Mouse (Mus musculus) liver, postnatal 0 days (tissue): ENCODE results near the gene Syt13. TPM values are rescaled to one million over a fixed set of nuclear protein-coding genes. Genes with fewer than 3 reads are reported as not detected.

Experiments used
- ATAC-seq: fragments of 200-750 bp; cut with Nextera tagmentation; 2 replicates; pipeline ENCODE4 v1.8.0; 2017; ENCODE audit warnings: mild to moderate bottlenecking, moderate library complexity
- DNase-seq: peaks from one replicate; pipeline ENCODE4 v3.0.0-alpha.2; 2016
- H3K27ac ChIP-seq: fragments of 300-500 bp; sonication (generic); 2 replicates; pipeline ENCODE4 v1.5.1; 2014; ENCODE audit warnings: antibody characterized with exemption, moderate library complexity, mild to moderate bottlenecking, low read depth
- H3K27me3 ChIP-seq: fragments of 300-500 bp; sonication (generic); 2 replicates; pipeline ENCODE4 v1.6.1; 2014; ENCODE audit warnings: low read length, control low read depth, mixed read lengths; ENCODE audit not compliant: insufficient read depth
- H3K36me3 ChIP-seq: fragments of 300-500 bp; sonication (generic); replicated peaks from 2 replicates; pipeline ENCODE4 v1.6.1; 2014; ENCODE audit warnings: mild to moderate bottlenecking, control low read depth, low read length, moderate library complexity, mixed read lengths; ENCODE audit not compliant: insufficient read depth
- H3K4me1 ChIP-seq: fragments of 300-500 bp; sonication (generic); 2 replicates; pipeline ENCODE4 v1.6.1; 2014; ENCODE audit warnings: antibody characterized with exemption, mild to moderate bottlenecking, control low read depth; ENCODE audit not compliant: insufficient read depth
- H3K4me2 ChIP-seq: fragments of 300-500 bp; sonication (generic); 2 replicates; pipeline ENCODE4 v1.6.1; 2014; ENCODE audit warnings: low read depth, mild to moderate bottlenecking, low read length, moderate library complexity, mixed read lengths
- H3K4me3 ChIP-seq: fragments of 300-500 bp; sonication (generic); 2 replicates; pipeline ENCODE4 v1.5.1; 2014; ENCODE audit warnings: low read depth, low read length
- H3K9ac ChIP-seq: fragments of 300-500 bp; sonication (generic); replicated peaks from 2 replicates; pipeline ENCODE4 v1.6.1; 2014; ENCODE audit warnings: mild to moderate bottlenecking, moderate library complexity
- H3K9me3 ChIP-seq: fragments of 300-500 bp; sonication (generic); 2 replicates; pipeline ENCODE4 v1.6.1; 2016; ENCODE audit warnings: mild to moderate bottlenecking, control low read depth, low read length, mixed read lengths
- CTCF ChIP-seq: sonication (generic); IDR thresholded peaks from 2 replicates; pipeline ENCODE4 v1.5.1; 2016; ENCODE audit warnings: antibody characterized with exemption, low read depth
- EP300 ChIP-seq: IDR thresholded peaks from 2 replicates; pipeline ENCODE4 v1.6.1; 2016; ENCODE audit warnings: antibody characterized with exemption, low read depth, mild to moderate bottlenecking
- WGBS: fragments of 180-500 bp; shearing (Covaris S2); extraction: QIAGEN DNeasy Blood & Tissue Kit; methylation state at CpG from one replicate; pipeline ENCODE4 v1.1.7; 2014; ENCODE audit not compliant: insufficient replicate concordance; 5-methylcytosine and 5-hydroxymethylcytosine counted together
- polyA plus RNA-seq: library from polyadenylated mRNA; unstranded; fragments of >200 nt; fragmentation: Nextera tagmentation; extraction: Ambion mirVana; gene quantifications from 2 replicates; pipeline ENCODE4 v1.2.1, GENCODE M21; 2015

Syt13 gene
- polyA plus RNA-seq, 1 experiment from 2014 or later, result 0.19 TPM

DNA sequence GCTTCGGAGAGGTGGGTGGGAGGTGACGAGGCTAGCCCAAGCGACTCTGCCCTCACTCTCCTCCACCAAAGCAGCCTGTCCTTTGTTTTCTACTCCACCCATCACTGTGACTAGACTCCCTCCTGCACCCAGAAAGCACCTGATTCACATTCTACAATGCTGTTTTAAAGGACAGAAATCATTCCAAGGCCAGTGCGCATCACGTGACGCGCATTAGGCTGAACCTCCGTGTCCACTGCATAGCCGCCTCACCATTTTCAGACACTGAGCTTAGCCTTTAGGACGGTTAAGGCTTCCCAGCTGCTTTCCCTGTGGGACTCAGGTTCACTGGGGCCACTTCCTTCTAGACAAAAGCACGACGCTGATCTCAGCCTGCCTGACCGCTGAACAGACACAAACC lies 11.2 kb upstream of the Syt13 start:
- no peak for DNase-seq
- H3K4me2 ChIP-seq, result no peak overlapping the region
- H3K36me3 ChIP-seq, result no peaks in the 10 kb centered on the region
- H3K4me1 ChIP-seq, result no peaks in the 10 kb centered on the region
- H3K9ac ChIP-seq, result no peak overlapping the region
- WGBS, result 73% methylated on average over 13 of the region's 13 CpGs
- H3K4me3 ChIP-seq, result no peak overlapping the region
- H3K27ac ChIP-seq, result no peak overlapping the region
- no peak for ATAC-seq
- H3K9me3 ChIP-seq, result no peaks in the 10 kb centered on the region
- peaks cover 10% of the 10 kb centered on the region; the same call in 1 of the 2 replicates for H3K27me3 ChIP-seq
- TF ChIP-seq CTCF, result no peak
- TF ChIP-seq EP300, result no peak

GRCm38 (mm10) chr2:92904307-92904859 lies 10.5 kb upstream of the Syt13 start:
- no peak overlapping the region for H3K4me2 ChIP-seq
- H3K4me3 ChIP-seq, result no peak overlapping the region
- no peaks in the 10 kb centered on the region for H3K4me1 ChIP-seq
- no peak overlapping the region for H3K9ac ChIP-seq
- H3K9me3 ChIP-seq, result no peaks in the 10 kb centered on the region
- H3K36me3 ChIP-seq, result no peaks in the 10 kb centered on the region
- peak; percentile 82 for TF ChIP-seq CTCF
- TF ChIP-seq EP300, result no peak
- ATAC-seq (no peak), DNase-seq (no peak)
- peaks cover 10% of the 10 kb centered on the region; the same call in 1 of the 2 replicates for H3K27me3 ChIP-seq
- H3K27ac ChIP-seq, result no peak overlapping the region
- 24% methylated on average over 8 of the region's 8 CpGs for WGBS

GRCm38 (mm10) chr2:92910371-92910770 lies 4.5 kb upstream of the Syt13 start:
- TF ChIP-seq CTCF (peak; percentile 34), EP300 (no peak)
- no peak for DNase-seq
- H3K27me3 ChIP-seq, result peaks cover 13% of the 10 kb centered on the region
- no peak overlapping the region for H3K27ac ChIP-seq
- H3K36me3 ChIP-seq, result no peaks in the 10 kb centered on the region
- peaks cover 3% of the 10 kb centered on the region; the same call in 1 of the 2 replicates for H3K9me3 ChIP-seq
- H3K4me1 ChIP-seq, result no peaks in the 10 kb centered on the region
- no peak overlapping the region for H3K4me2 ChIP-seq
- 75% methylated on average over 4 of the region's 4 CpGs for WGBS
- no peak overlapping the region for H3K4me3 ChIP-seq
- ATAC-seq, result no peak
- H3K9ac ChIP-seq, result no peak overlapping the region

DNA sequence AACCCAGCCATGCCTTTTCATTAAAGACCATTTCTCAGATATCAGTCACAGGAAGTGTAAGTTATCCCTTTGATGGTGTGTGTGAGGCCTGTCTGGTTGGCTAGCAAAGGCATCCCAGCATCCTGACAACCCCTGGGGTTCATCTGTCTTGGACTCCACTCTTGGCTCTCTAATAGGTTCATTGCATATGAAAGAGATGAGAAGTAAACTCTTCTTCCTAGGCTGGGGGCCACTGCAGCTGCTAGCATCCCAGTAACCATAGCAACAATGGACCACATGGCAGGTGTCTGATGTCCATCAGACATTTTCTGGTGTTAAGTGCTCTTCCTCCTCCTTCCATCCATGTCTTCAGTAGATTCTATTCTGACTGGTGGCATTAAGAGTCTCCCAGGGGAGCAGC lies 2.6 kb upstream of the Syt13 start:
- TF ChIP-seq CTCF (no peak), EP300 (no peak)
- Histone ChIP-seq H3K4me3 (no peak overlapping the region), H3K4me1 (no peaks in the 10 kb centered on the region)

GRCm38 (mm10) chr2:92913295-92913694 lies 1.6 kb upstream of the Syt13 start:
- ATAC-seq (no peak), DNase-seq (no peak)
- Histone ChIP-seq H3K4me3 (no peak overlapping the region), H3K27ac (no peak overlapping the region), H3K27me3 (peaks cover 29% of the 10 kb centered on the region), H3K9me3 (peaks cover 3% of the 10 kb centered on the region; the same call in 1 of the 2 replicates), H3K4me2 (no peak overlapping the region), H3K9ac (no peak overlapping the region), H3K4me1 (no peaks in the 10 kb centered on the region), H3K36me3 (no peaks in the 10 kb centered on the region)
- WGBS, result 11% methylated on average over 9 of the region's 9 CpGs
- TF ChIP-seq EP300, result no peak
- no peak for TF ChIP-seq CTCF

More for the DNA sequence above, 2.6 kb upstream of the Syt13 start:
- Histone ChIP-seq H3K9ac (no peak overlapping the region), H3K9me3 (peaks cover 3% of the 10 kb centered on the region; the same call in 1 of the 2 replicates), H3K27me3 (peaks cover 29% of the 10 kb centered on the region), H3K36me3 (no peaks in the 10 kb centered on the region), H3K4me2 (no peak overlapping the region), H3K27ac (no peak overlapping the region)
- no peak for ATAC-seq
- no peak for DNase-seq

GRCm38 (mm10) chr2:92915659-92916631 lies 1.0 kb downstream of the Syt13 start:
- H3K36me3 ChIP-seq, result no peaks in the 10 kb centered on the region
- no peak overlapping the region for H3K9ac ChIP-seq
- TF ChIP-seq EP300 (no peak), CTCF (no peak)
- H3K27ac ChIP-seq, result no peak overlapping the region
- H3K9me3 ChIP-seq, result no peaks in the 10 kb centered on the region
- H3K4me3 ChIP-seq, result no peak overlapping the region
- ATAC-seq, result no peak
- H3K4me1 ChIP-seq, result no peaks in the 10 kb centered on the region
- peaks cover 29% of the 10 kb centered on the region for H3K27me3 ChIP-seq
- no peak for DNase-seq
- no peak overlapping the region for H3K4me2 ChIP-seq
- 16% methylated on average over 8 of the region's 10 CpGs for WGBS
